Mouse (Mus musculus): ENCODE measurements at regions not wholly inside any gene's neighbourhood (a gene's known extent, or its start where the extent isn't known, plus 50 kb on each side); places are given as distances from the start of the nearest gene placed in this dataset.

DNA sequence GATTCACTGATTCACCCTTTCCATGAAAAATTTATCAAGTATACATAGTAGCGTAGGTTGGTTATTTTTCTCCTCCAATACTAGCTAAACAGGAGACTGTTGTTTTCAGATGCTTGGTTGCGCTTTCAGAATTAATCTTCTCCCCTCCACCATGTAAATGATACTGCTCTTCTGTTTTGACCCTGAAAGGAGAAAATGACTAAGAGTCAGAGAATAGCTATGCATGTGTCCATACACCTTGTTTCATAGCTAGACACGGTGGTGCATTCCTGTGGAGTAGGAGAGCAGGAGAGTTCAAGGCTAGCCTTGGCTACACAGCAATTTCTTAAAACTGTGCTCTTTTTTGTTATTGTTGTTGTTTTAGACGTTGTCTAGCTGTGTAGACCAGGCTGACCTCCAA lies 62.8 kb upstream of the Foxn3 start:
- dilution Hi-C loops (cut with MboI; ENCODE audit: extremely low pct_ligation_motif_present, extremely low pct_unique_long_range_greater_than_20kb, low sequenced_read_pairs): no loop called here
- in situ Hi-C loops (cut with MboI; ENCODE audit: low pct_ligation_motif_present, low pct_unique_long_range_greater_than_20kb, low sequenced_read_pairs): loop anchor here (5.0 to 25.0 kb wide), 2 partner anchors 64 to 539 kb away; partner anchors contain the start of gene Foxn3

GRCm38 (mm10) chr12:99625094-99625493 lies 61.7 kb upstream of the Foxn3 start:
- Histone ChIP-seq H3K4me3 (replicated peaks in 1 of 3; ENCODE audit: low read depth in 2 of 3, low read length in 2 of 3, poor library complexity in 1 of 3) (no peak overlapping the region), H3K27me3 (replicated peaks) (no peaks in the 10 kb centered on the region), H3K79me2 (replicated peaks; ENCODE audit: control insufficient read depth, extremely low read depth, insufficient read depth, poor library complexity, severe bottlenecking) (no peaks in the 10 kb centered on the region), H3K27ac (ENCODE audit: insufficient read depth, low read depth) (no peak overlapping the region), H3K36me3 (replicated peaks in 1 of 2; ENCODE audit: control insufficient read depth in 1 of 2, insufficient read depth in 1 of 2, low read length in 1 of 2) (no peaks in the 10 kb centered on the region), H3K9me3 (replicated peaks; ENCODE audit: low read length) (peaks cover 6% of the 10 kb centered on the region), H3K4me2 (ENCODE audit: insufficient read depth, low read depth, poor library complexity, severe bottlenecking) (no peak overlapping the region), H3K9ac (ENCODE audit: insufficient read depth, low read depth) (no peak overlapping the region), H3K4me1 (ENCODE audit: control insufficient read depth in 1 of 2, insufficient read depth in 2 of 2) (peaks cover 5 to 48% of the 10 kb centered on the region in 2 experiments)
- in situ Hi-C loops (cut with MboI; ENCODE audit: low pct_ligation_motif_present, low pct_unique_long_range_greater_than_20kb, low sequenced_read_pairs): loop anchor here (5.0 to 25.0 kb wide), 2 partner anchors 63 to 538 kb away; partner anchors contain the start of gene Foxn3
- TF ChIP-seq ZKSCAN1 (IDR thresholded peaks at IDR 0.05; ENCODE audit: borderline replicate concordance, low read depth, low read length): no peak
- no peak for TF ChIP-seq JUND (conservative IDR thresholded peaks at IDR 0.05; ENCODE audit: low read depth, low read length)
- TF ChIP-seq SMC3 (IDR thresholded peaks at IDR 0.05; ENCODE audit: low read depth, low read length): no peak
- no peak for TF ChIP-seq NRF1 (IDR thresholded peaks at IDR 0.05; ENCODE audit: low read depth, low read length)
- TF ChIP-seq TCF12 (IDR thresholded peaks at IDR 0.05; ENCODE audit: low read depth, low read length): no peak
- no peak for DNase-seq (ENCODE audit: extremely low read depth)
- dilution Hi-C loops (cut with MboI; ENCODE audit: extremely low pct_ligation_motif_present, extremely low pct_unique_long_range_greater_than_20kb, low sequenced_read_pairs): no loop called here

More for the DNA sequence above, 62.8 kb upstream of the Foxn3 start:
- peak; percentile 74 for DNase-seq (ENCODE audit: extremely low read depth)
- Histone ChIP-seq H3K36me3 (replicated peaks in 1 of 2; ENCODE audit: control insufficient read depth in 1 of 2, insufficient read depth in 1 of 2, low read length in 1 of 2) (no peaks in the 10 kb centered on the region), H3K27me3 (replicated peaks) (no peaks in the 10 kb centered on the region), H3K4me3 (replicated peaks in 1 of 3; ENCODE audit: low read depth in 2 of 3, low read length in 2 of 3, poor library complexity in 1 of 3) (no peak overlapping the region), H3K79me2 (replicated peaks; ENCODE audit: control insufficient read depth, extremely low read depth, insufficient read depth, poor library complexity, severe bottlenecking) (no peaks in the 10 kb centered on the region), H3K9me3 (replicated peaks; ENCODE audit: low read length) (peaks cover 6% of the 10 kb centered on the region), H3K4me1 (ENCODE audit: control insufficient read depth in 1 of 2, insufficient read depth in 2 of 2) (peaks cover 5 to 48% of the 10 kb centered on the region in 2 experiments), H3K9ac (ENCODE audit: insufficient read depth, low read depth) (no peak overlapping the region), H3K4me2 (ENCODE audit: insufficient read depth, low read depth, poor library complexity, severe bottlenecking) (peak overlapping the region; percentile 45), H3K27ac (ENCODE audit: insufficient read depth, low read depth) (peak overlapping the region; percentile 96)
- TF ChIP-seq GABPA (IDR thresholded peaks at IDR 0.05; ENCODE audit: insufficient replicate concordance, low read depth, low read length) (no peak), USF1 (IDR thresholded peaks at IDR 0.05; ENCODE audit: low read depth, low read length) (no peak), TBP (conservative IDR thresholded peaks at IDR 0.05; ENCODE audit: low read depth, low read length) (peak; percentile 75), ZNF384 (IDR thresholded peaks at IDR 0.05; ENCODE audit: low read depth, low read length) (peak; percentile 67), CTCF (conservative IDR thresholded peaks at IDR 0.05 in 1 of 2, IDR thresholded peaks at IDR 0.05 in 1 of 2; ENCODE audit: low read depth in 2 of 2, low read length in 2 of 2) (no peak), ELF1 (IDR thresholded peaks at IDR 0.05; ENCODE audit: low read depth, low read length) (no peak), PAX5 (IDR thresholded peaks at IDR 0.05; ENCODE audit: low read length) (no peak), E2F4 (IDR thresholded peaks at IDR 0.05; ENCODE audit: insufficient replicate concordance, low read depth, low read length) (no peak), NRF1 (IDR thresholded peaks at IDR 0.05; ENCODE audit: low read depth, low read length) (no peak), TCF12 (IDR thresholded peaks at IDR 0.05; ENCODE audit: low read depth, low read length) (peak; percentile 92), ZC3H11A (IDR thresholded peaks at IDR 0.05; ENCODE audit: low read depth, low read length) (no peak), JUND (conservative IDR thresholded peaks at IDR 0.05; ENCODE audit: low read depth, low read length) (peak; percentile 99), MAFK (IDR thresholded peaks at IDR 0.05; ENCODE audit: insufficient replicate concordance, low read length) (peak; percentile 77; the same call in 1 of the 2 replicates), UBTF (IDR thresholded peaks at IDR 0.05; ENCODE audit: low read depth, low read length) (no peak), EP300 (IDR thresholded peaks at IDR 0.05; ENCODE audit: low read length) (peak; percentile 99), RCOR1 (conservative IDR thresholded peaks at IDR 0.05; ENCODE audit: low read depth, low read length) (peak; percentile 99), JUN (IDR thresholded peaks at IDR 0.05; ENCODE audit: insufficient read depth, low read depth, low read length) (peak; percentile 99), RAD21 (IDR thresholded peaks at IDR 0.05; ENCODE audit: low read depth, low read length) (peak; percentile 13), CHD1 (IDR thresholded peaks at IDR 0.05; ENCODE audit: low read depth, low read length) (no peak), BHLHE40 (IDR thresholded peaks at IDR 0.05; ENCODE audit: low read depth, low read length) (peak; percentile 94), USF2 (conservative IDR thresholded peaks at IDR 0.05; ENCODE audit: low read depth, low read length) (no peak), CHD2 (IDR thresholded peaks at IDR 0.05; ENCODE audit: low read length) (peak; percentile 91), IRF4 (IDR thresholded peaks at IDR 0.05; ENCODE audit: low read depth, low read length) (peak; percentile 99), MAZ (IDR thresholded peaks at IDR 0.05; ENCODE audit: low read depth, low read length) (peak; percentile 93), SMC3 (IDR thresholded peaks at IDR 0.05; ENCODE audit: low read depth, low read length) (peak; percentile 41; the same call in 1 of the 2 replicates), MAX (IDR thresholded peaks at IDR 0.05; ENCODE audit: low read length) (peak; percentile 85), NELFE (IDR thresholded peaks at IDR 0.05; ENCODE audit: low read depth, low read length) (no peak), MXI1 (IDR thresholded peaks at IDR 0.05; ENCODE audit: low read depth, low read length) (0 out of 2 replicates have a peak, but pooled peaks have one; percentile 60), HCFC1 (IDR thresholded peaks at IDR 0.05; ENCODE audit: low read depth, low read length) (peak; percentile 52), MYC (IDR thresholded peaks at IDR 0.05; ENCODE audit: low read depth, low read length) (peak; percentile 95), POLR2AphosphoS2 (IDR thresholded peaks at IDR 0.05; ENCODE audit: low read depth, low read length) (no peak), SIN3A (IDR thresholded peaks at IDR 0.05; ENCODE audit: low read length) (peak; percentile 92), ETS1 (conservative IDR thresholded peaks at IDR 0.05; ENCODE audit: low read depth, low read length) (peak; percentile 95), POLR2A (IDR thresholded peaks at IDR 0.05; ENCODE audit: low read depth, low read length) (peak; percentile 47; the same call in 1 of the 2 replicates), KAT2A (IDR thresholded peaks at IDR 0.05; ENCODE audit: insufficient replicate concordance, low read length) (no peak), ZKSCAN1 (IDR thresholded peaks at IDR 0.05; ENCODE audit: borderline replicate concordance, low read depth, low read length) (no peak), MEF2A (IDR thresholded peaks at IDR 0.05; ENCODE audit: borderline replicate concordance, low read depth, low read length) (peak; percentile 99), ZMIZ1 (IDR thresholded peaks at IDR 0.05; ENCODE audit: low read depth, low read length) (no peak)
